Mouse (Mus musculus) frontal cortex, postnatal 14 days (tissue): ENCODE measurements around the gene Macrod1.
A peak's percentile ranks its signal among the peaks of the same experiment; 100 is the strongest.

Experiments
- DNase-seq, 2 experiments: peaks; one replicate each; pipeline ENCODE4 v3.0.0; 2022; ENCODE audit warnings: low spot score in 2 of 2

Gene Macrod1

DNA sequence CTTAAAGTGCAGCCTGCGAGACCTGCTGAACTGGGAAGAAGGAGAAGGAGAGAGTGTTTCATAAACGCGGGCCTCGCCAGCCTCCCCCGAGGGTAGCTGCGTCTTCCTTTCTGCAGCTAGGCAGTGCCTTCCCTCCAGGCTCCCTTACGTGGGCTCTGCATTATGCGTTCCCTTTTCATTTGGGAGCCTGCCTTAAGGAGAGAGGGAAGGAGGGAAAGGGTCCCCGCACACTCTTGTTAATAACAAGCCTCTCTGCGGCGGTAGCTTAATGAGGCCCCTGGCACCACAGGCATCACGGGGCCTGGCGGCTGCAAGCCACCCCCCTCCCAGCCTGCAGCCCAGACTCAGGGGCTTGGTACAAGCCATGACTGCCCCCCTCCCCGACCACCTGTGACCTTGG, 57.0 kb downstream of the Macrod1 start:
- no peak for DNase-seq

DNA sequence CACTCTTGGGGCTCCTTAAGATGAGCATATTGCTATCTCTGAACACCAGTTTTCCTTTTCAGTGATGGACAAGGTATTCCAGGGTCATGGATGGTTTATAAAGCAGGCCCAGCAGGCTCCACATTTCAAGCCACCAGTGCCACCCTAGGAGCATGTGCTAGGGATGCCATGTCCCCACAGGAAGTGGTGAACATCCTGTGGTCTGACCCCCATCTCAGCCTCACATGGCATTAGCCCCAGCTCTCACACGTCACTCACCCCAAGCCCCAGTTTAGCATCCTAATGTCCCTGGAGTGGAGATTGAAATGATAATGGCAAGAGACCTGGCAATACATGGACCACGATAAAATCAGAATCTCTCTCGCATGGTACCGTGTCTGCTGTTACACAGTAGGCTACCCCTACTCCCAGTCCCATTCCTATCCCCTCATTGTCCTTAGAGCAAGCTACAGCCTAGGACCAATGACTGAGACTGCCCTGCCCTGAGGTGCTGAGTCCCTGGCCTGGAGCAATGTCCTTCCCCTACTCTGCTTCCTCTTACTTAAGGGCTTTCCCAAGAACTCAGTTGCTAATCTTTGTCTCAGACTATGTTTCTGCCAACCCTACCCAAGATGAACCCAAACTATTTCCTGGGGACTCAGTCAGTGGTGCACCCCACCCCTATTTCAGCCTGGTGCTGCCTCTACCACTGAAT, 59.6 kb downstream of the Macrod1 start:
- DNase-seq: no peak

DNA sequence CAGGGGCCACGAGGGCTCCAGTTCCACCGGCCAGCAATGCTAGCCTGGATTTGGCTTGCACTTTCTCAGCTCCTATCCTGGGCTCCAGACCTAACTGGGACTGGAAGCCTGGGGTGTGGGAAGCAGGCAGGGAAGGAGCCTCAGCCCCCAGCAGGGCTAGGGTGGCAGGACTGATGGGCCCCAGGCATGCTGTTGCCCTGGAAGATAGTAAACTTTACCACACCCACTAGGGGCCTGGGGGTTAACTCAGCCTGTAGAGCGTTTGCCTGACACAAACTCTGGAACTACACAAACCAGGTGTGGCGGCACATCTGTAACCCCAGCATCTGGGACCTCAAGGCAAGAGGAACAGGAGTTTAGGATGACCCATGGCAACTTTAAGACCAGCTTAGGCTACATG, 60.5 kb downstream of the Macrod1 start:
- no peak for DNase-seq

DNA sequence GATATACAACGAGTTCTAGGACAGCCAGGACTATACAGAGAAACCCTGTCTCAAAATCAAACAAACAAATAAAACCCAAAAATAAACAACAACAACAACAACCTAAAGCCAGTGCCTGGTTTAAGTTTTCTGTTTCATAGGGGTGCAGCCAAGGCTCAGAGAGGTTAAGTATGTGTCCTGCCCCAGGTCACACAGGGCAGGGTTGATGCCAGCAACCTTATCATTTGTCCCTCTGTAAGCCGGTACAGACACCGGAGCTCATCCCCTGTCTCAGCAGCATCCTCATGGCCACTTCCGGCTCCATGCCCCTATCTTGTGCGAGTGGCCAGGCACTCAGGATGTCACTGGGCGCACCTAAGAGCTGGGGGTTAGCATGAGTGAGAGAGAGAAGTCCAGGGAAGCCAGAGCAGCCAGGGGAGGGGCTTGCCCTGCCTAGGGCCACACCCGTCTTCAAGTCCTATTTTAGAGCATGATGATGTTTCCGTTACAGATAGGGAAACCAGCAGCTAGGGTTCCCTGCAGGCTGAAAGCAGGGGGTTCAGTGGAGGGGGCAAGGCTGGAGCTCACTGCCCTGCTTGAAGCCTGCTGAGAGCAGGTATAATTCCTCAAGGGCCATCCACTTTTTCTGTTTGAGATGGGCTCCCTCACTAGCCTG, 61.2 kb downstream of the Macrod1 start:
- DNase-seq: no peak

DNA sequence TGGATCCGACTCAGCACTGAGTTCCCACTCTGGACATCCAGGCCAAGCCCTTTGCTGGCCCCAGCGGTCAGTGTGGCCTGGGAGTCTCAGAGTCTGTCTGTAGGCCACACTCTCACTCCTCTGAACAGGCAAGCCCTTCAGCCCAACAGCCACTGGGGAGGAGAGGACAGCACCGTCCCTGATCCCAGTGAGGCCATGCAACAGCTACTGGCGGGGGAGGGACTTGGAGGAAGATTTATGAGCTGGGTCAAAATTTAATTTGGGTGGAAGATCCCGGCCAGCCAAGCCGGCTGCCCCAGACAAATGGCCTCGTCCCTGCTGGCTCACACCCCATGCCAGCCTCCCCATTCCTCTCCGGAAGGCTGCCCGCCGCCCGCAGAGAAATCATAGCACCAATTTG, 64.6 kb downstream of the Macrod1 start:
- DNase-seq: no peak

DNA sequence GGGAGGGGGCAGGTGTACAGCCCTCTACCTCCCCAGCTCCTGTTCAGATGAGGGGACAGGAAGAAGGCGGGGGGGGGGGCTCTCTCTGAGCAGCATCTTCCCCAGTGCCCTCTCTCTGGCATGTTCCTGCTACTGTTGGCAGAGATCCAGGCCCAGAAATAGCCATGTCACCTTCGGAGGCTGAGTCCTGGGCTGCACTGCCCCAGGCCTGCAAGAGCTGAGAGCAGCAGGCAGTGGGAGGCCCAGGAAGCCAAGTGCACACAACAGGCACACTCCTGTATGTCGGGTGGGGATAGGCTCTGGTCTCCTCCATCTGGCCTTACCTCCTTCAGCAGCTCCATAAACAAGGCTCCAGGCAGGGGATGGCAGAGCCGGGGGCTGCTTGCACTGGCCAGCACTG, 65.7 kb downstream of the Macrod1 start:
- DNase-seq: no peak

DNA sequence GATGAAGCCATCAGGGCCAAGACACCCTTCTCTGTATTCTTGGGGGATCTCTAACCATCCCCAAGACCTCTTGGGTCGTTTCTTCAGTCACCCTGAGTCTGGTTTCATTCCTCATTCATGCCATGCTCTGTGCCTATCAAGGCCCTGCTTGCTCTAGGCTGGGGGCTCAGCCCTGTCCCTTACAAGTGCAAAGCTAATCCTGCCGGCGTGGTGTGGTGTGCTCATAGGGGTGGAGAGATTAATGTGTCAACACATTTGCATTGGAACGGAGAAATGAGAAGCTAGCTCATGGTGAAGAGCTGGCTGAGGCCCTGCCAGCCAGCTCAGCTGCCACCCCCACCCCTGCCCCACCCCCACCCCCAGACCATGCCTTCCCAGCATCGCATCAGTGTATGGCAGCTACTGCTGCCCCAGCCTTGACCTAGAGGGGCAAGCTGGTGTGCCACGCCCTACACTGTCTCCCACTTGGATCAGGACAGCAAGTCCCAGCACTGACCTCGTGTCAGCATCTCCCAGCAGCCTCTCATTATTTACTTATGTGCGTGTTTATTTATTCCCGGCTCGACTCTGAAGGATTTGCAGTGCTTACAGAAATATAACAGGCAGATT, 66.2 kb downstream of the Macrod1 start:
- DNase-seq: no peak

DNA sequence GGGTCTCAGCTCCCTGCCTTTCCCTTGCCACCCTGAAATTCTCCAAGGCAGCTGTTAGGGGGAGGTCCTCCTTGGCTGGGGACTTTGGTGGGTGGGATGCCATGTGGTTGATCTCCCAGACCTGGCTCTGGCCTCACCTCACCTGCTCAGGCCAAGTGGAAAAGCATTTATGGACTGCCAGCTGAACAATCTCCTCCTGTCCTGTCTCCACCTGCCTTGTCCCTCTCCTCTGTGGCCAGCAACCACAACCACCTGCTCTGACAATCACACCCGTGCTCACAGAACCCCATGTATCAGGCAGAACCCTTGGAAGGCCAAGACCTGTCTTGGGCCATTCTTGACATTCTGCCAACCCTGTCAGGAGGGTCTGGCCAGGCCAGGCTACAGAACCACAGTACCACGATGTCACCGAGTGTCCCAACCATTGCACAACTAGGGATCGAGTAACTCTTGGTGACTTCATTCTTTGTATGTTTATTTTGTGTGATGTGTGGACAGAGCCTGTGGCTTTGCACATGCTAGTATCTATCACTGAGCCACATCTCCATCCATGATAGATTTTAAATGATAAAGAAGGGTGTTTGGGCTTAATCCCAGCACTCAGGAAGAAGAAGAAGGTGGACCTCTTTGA, 69.0 kb downstream of the Macrod1 start:
- no peak for DNase-seq

DNA sequence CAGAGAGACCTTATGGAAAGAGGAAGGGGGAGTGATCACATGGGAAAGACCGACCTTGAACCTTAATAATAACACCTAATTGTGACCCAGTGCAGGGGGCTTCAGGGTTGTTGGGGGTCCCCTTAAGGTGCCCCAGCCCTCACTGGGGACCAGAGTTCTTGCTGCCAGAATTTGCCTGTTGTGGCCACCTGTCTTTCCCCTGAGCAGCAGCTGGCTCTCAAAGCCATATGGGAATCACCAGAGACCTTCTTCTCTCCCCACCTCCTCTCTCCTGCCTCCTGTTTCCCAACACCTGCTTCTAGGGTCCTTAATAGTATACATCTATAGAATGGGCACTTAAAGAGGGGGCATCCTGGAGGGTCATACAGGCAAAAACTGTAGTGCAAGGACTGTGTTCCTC, 69.6 kb downstream of the Macrod1 start:
- no peak for DNase-seq

DNA sequence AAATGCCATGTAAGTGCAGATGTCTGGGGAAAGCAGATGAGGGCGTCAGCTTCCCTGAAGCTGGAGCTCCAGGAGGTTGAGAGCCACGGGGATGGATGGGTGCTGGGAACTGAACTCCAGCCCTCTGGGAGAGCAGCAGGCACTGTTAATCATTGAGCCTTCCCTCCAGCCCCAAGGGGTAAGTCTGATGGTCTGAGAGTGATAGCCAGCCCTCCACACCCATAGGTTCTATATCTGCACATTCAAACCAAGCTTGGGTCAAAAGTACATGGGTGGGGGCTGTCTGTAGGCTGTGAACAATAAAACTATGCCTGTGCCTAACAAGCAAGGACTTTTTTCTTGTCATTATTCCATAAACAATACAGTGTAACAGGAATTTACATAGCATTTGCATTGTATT, 70.3 kb downstream of the Macrod1 start:
- DNase-seq: no peak

DNA sequence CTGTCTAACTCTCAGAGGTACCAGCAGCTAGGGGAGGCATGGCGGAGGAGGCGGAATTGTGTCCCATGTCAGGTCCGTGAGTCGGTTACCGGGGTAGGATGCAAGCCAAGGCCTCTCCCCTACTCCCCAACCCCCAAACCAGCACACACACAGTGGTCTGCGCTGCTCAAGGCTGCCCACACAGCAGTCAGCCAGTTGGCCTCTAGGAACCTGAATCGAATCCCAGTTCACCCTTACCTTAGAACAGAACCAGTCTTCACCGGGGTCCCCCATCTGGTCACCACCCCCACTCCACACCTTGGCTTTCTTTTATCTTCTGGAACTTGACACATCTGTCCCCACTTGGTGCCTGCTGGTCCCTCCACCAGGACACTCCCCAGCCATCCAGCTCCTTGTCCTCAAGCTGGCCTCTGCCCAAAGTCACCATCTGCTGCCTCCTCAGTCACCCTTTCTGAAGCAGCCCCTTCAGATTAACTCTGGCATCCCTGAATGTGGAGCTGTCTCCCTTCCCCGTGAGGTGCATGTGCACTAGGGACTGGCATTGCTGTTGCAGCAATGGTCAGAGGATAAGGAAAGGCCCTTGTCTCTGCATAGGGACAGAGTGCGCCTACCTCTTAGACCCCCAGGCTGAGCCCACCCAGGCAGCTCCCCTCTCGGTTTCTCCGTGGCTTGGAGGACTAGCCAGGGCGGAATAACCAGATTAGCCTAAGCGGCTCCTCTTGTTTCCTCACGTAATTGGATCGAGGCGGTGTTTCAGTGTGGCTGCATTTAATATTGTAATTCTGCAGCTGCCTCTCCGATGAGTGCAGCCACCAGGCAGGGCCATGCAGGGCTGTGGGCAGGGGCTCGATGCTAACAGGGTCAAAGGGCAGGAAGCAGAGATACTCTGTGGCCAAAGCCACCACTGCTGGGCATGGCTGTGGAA, 72.2 kb downstream of the Macrod1 start:
- DNase-seq: no peak

DNA sequence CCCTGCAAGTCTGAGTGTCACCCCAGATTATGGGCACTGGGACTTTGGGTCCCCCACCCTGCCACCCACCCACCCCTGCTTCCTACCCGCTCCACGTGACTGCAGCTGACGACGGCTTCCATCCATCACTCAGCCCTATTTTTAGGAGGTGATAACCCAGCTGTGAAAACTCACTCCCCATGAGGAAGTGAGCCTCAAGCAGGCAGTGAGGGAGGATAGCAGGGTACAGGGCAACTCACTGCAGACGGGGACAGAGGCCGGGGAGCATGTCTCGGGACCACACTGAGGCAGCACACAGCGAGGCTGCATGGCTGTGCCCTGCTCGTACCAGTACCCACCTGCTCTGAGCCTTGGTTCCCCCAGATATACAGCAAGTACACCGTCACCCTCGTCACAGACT, 73.7 kb downstream of the Macrod1 start:
- no peak for DNase-seq

DNA sequence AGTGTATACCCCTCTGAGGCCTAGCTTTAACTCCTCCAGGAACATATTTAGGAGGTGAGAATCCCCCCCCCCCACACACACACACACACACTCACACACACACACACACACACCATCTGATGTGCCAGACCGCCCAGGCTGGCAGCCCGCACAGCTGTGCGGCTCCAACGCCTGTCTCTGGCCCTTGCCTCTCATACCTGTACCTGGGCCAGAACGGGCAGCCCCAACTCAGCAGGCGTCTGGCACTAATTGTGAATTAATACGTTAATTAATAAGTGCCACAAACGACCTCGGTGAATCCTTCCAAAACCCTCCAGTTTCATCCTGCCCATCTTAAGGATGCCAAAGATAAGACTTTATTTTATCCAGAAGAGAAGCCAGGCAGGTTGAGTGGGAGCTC, 76.8 kb downstream of the Macrod1 start:
- DNase-seq: no peak

DNA sequence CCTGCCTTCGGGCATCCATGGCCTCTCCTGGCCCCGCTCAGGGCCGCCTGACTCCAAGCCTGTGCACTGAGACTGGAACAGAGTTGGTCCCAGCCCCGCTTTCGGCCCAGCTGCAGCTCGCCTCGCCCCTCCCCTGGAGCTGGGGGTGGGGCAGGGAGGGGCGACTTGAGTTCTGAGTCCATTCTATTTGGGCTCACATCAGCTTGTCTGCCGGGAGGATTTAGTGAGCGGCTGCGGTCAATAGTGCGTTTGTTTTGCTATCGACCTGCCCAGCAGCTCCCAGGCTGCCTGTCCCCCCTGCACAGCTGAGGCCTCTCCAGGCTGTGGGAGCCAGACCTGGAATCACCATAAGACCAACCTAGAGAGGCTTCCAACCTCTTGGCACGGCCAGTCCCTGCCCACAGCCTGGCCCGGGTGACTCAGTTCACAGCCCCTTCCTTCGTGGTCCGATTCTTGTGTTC, 78.1 kb downstream of the Macrod1 start:
- no peak for DNase-seq

DNA sequence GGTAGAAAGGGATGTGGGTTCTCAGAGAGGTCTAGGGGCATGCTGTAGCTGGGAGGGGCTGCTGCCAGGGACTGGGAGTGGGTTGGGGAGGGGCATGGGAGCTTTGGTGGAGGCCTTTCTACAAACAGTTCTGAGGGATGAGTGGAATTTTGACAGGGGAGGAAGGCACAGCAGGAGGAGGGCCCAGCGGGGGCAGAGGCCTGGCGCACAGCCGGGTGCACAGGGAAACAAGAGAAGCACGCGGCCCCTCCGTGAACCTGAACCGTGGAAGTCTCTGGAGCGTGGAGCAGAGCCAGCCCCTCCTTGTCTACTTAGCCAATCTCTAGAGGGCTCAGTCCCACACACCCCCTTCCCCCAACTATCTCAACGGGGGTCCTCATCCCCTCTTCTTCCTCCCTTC, 78.9 kb downstream of the Macrod1 start:
- no peak for DNase-seq

DNA sequence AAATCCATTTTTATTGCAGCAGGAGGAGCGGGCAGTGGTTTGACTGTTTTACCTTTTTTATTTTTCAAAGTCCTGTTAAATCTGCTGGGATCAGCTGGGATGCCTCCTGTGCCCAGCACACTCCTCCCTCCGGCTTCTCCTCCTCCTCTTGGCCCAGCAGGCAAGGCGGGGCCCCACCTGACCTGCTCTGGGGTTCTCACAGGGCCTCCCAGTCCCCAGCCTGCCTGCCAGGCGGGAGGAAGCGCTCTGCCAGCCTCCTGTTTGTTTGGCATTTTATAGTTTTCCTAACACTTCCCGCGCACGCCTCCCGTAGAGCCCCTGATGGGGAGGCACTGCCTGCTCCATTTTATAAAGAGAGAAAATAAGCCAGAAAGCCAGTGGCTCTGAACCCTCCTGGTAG, 79.4 kb downstream of the Macrod1 start:
- no peak for DNase-seq

DNA sequence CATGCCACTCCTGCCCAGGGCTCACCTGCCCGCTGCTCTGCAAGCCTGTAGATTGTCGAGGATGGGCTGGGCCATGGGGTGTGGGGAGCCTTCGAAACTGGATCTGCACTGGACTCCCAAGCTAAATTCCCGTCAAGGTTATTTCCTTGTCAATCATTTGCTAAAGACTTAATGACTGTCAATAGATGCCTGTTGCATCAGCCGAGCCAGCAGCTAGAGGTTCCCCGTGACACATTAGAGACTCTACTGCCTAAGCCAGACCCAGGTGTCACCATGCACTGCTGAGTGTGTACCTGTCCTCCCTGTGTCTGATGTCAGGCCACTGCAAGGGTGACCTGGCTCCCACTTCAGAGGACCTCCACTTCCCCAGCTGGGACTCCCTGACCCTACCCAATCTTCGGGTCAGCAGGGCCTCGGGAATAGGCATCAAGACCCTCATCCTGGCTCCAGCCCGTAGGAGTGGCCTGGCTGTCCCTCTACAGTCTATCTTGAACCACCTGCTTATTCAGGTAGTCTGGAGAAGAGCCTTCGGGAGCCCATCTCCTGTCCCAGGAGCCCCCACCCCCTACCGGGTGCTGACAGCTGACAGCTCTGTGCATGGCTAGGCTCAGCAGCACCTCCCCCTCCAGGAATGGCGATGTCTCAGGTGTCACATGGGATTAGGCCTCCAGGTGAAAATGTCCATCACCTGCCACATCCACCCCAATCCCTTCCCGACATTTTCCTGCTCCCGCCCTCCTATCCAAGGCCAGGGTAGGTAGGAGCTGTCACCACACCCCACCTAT, 80.3 kb downstream of the Macrod1 start:
- no peak for DNase-seq

DNA sequence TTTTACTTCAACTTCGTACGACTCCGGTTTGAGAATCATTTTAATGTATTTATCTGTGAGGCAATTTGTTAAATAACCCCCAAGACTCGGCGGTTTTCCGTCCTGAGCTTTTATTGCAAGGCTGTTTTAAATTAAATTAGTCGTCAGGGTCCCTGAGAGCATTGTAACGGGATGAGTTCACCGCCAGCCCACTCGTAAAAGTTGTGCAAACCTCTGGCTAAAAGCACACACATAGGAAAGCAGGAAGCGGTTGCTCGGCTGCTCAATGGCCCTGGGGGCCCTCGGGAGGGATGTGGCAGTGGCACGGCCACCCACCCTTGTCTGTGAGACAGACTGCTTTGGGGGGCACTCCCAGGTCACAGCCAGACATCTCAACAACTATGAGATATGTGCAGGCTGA, 81.7 kb downstream of the Macrod1 start:
- no peak for DNase-seq

DNA sequence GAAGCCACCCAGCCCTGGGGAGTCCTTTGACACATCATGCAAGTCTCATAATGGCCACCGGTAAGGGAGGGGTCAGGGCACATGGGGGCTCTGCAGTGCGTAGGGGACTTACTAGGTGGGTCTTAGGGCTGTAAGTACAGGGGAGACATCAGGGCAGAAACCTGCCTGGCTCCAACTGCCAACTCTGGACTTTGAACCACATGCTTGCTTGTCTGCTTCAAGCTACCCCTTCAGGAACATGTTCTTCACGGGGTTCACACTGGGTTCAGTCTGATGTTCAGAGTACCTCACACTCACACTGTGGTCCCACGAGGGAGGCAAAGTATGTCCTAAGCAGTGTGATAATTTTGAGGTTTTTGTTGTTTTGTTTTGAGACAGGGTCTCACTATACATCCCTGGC, 82.7 kb downstream of the Macrod1 start:
- DNase-seq: no peak

DNA sequence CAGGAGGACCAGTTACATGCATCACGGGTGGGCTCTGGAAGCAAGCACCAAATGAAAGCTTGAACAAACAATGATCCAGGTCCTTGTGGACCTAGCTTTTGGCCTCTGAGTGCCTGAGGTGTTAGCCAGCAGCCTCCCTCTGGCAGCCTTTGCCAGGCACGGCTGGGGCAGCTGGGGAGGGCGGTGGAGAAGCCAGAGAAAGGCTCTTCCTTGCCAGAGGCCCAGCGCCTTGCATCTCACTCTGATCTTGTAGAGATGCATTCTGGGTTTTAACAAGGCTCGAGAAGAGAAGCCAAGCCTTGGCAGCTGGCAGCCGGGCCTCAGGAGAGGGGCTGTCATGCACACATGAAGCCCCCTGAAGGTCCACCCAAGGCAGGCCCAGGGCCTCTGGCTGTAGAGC, 83.8 kb downstream of the Macrod1 start:
- no peak for DNase-seq

DNA sequence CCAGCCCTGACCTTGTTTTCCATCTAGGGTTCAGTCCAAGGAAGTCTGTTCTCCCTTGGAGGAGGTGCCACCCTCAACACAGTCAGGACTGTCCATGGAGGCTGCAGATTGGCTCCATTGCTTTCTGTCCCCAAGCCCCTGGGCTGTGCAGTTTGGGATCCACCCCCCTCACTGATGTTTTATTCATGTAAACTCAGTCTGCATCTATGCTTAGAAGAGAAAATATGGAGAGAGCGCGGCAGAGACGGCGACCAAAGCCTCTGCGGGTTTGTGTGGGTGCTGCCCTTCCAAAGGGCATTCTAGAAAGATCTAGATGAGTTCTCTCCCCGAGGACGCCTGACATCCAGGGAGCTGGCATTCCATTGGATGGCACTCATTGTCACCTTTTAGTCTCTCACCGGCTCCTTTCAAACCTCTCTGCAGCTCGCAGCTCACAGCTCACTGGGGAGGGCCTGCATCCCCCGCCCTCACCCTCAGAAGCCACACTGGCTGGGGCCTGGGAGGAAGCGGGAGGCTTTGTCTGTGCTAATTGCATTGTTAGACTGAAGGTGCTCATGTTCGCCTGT, 84.3 kb downstream of the Macrod1 start:
- peak in 1 of 2 experiments; percentile 36 for DNase-seq
